15 mouse cellular contexts compared by ENCODE assay signal in the genomic region with DNA sequence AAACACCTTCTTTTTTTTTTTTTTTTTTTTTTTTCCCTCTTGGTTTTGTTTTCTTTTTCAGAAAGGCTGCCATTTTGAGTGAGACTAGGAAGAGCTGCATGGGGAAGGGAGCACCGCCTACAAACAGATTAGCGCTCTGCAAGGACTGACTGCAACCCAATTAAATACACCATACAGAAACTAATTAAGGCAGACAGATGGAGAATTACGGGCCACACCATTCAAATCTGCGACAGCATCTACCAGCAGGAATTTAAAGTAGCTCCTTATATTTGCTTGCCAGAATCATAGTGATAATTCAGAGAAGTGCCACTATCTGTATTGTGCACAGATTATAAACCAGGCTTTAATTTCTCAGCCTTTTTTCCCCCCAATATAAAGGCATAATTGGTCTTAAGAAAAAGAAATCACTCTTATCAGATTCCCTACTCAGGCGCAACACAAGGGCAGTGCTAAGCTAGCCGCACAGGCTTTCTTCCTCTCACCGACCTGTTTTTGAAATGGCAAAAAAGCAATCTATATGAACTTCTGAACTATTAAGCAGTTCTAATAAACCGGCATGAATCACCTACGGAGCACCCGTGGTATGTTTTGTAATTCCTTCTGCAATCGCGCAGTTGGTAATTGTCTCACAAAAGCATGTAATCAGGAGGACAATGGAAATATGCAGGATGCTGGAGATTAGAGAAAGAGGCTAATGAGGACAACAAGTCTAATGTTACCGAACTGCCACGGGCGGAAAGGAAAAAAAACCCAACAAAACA.
DNase-seq lines count a peak whose midpoint lies in the region; ATAC-seq and TF ChIP-seq lines count a peak whose summit lies in the region.
"Had no signal": no experiment of that assay in that cellular context is flagged by ENCODE, and none has a peak within 500 bp of the region (broad histone marks: within the 10 kb centered on the region; RNA-seq: fewer than 3 reads in every experiment).

No protein-coding gene starts in this region.

- H3K27ac ChIP-seq in forebrain, embryonic 12.5 days: peak overlapping the region; percentile 68
- H3K27ac ChIP-seq in stomach, postnatal 0 days (replicated peaks): no peak overlapping the region
- H3K27ac ChIP-seq: embryonic facial prominence, embryonic 15.5 days; stomach, embryonic 15.5 days had no signal

- H3K36me3 ChIP-seq in forebrain, embryonic 12.5 days (replicated peaks): no peaks in the 10 kb centered on the region; the same call in 1 of the 2 replicates
- H3K36me3 ChIP-seq in stomach, postnatal 0 days (ENCODE audit: control insufficient read depth, insufficient read depth, low read length): no peaks in the 10 kb centered on the region
- H3K36me3 ChIP-seq: embryonic facial prominence, embryonic 15.5 days; stomach, embryonic 15.5 days had no signal

- H3K4me3 ChIP-seq in forebrain, embryonic 12.5 days (replicated peaks): no peak overlapping the region
- no peak overlapping the region for H3K4me3 ChIP-seq in stomach, postnatal 0 days (ENCODE audit: low read depth, low read length)
- H3K4me3 ChIP-seq: embryonic facial prominence, embryonic 15.5 days; stomach, embryonic 15.5 days had no signal

- 7% methylated on average over 15 of the region's 15 CpGs for WGBS in forebrain, embryonic 12.5 days
- WGBS in stomach, postnatal 0 days: 83% methylated on average over 15 of the region's 15 CpGs

- peaks cover 48% of the 10 kb centered on the region for H3K27me3 ChIP-seq in forebrain, embryonic 12.5 days
- H3K27me3 ChIP-seq in stomach, postnatal 0 days (ENCODE audit: control insufficient read depth, insufficient read depth, low read length): no peaks in the 10 kb centered on the region
- H3K27me3 ChIP-seq: embryonic facial prominence, embryonic 15.5 days; stomach, embryonic 15.5 days had no signal

- TF ChIP-seq CTCF in stomach, postnatal 0 days (IDR thresholded peaks at IDR 0.05; ENCODE audit: low read depth): no peak

- DNase-seq in layer of hippocampus, adult 18-20 months (ENCODE audit: low spot score in 2 of 2): peak; percentile 59 to 83
- no peak for DNase-seq in layer of hippocampus, postnatal 25 days (ENCODE audit: extremely low spot score in 1 of 2, low spot score in 1 of 2)
- DNase-seq in R1 (ENCODE audit: low read depth, low spot score): peak; percentile 6
- peak; percentile 77 for DNase-seq in layer of hippocampus, adult 9-11 months
- no peak for DNase-seq in kidney, postnatal 25 days
- no peak for DNase-seq in adrenal gland, adult (ENCODE audit: inconsistent age in 2 of 2, low spot score in 1 of 2)
- DNase-seq in stomach, postnatal 0 days (ENCODE audit: low spot score): no peak
- DNase-seq: cerebellum, postnatal 36 days; heart, postnatal 36 days; kidney, adult 9 months; lung, adult 18-20 months had no signal

- peaks cover 15% of the 10 kb centered on the region for H3K4me1 ChIP-seq in forebrain, embryonic 12.5 days
- H3K4me1 ChIP-seq in stomach, postnatal 0 days (replicated peaks; ENCODE audit: control insufficient read depth, insufficient read depth): no peaks in the 10 kb centered on the region
- H3K4me1 ChIP-seq: embryonic facial prominence, embryonic 15.5 days; stomach, embryonic 15.5 days had no signal

- no peak overlapping the region for H3K9ac ChIP-seq in forebrain, embryonic 12.5 days
- no peak overlapping the region for H3K9ac ChIP-seq in stomach, postnatal 0 days (ENCODE audit: low read length)
- H3K9ac ChIP-seq: embryonic facial prominence, embryonic 15.5 days; stomach, embryonic 15.5 days had no signal

- H3K4me2 ChIP-seq in forebrain, embryonic 12.5 days: peak overlapping the region; percentile 32
- no peak overlapping the region for H3K4me2 ChIP-seq in stomach, postnatal 0 days (replicated peaks; ENCODE audit: low read depth)
- H3K4me2 ChIP-seq: embryonic facial prominence, embryonic 15.5 days; stomach, embryonic 15.5 days had no signal

- no peak for TF ChIP-seq EP300 in stomach, postnatal 0 days (optimal IDR thresholded peaks at IDR 0.05)

- peak; percentile 89 for ATAC-seq in forebrain, embryonic 12.5 days (ENCODE audit: low FRiP score)
- no peak for ATAC-seq in stomach, postnatal 0 days (ENCODE audit: low FRiP score, low TSS enrichment)
- ATAC-seq: CD4-positive, CD25-positive, alpha-beta regulatory T cell, adult 4 months had no signal

- no peaks in the 10 kb centered on the region for H3K9me3 ChIP-seq in forebrain, embryonic 12.5 days
- no peaks in the 10 kb centered on the region for H3K9me3 ChIP-seq in stomach, postnatal 0 days (ENCODE audit: control insufficient read depth, low read length)
- H3K9me3 ChIP-seq: embryonic facial prominence, embryonic 15.5 days; stomach, embryonic 15.5 days had no signal

Comparison
In these comparisons a context has a peak if more than half of its experiments do, and no peak if none do; other contexts are left out.
1. DNase-seq: peak in layer of hippocampus, adult 18-20 months (2 of 2), R1 (single experiment) and layer of hippocampus, adult 9-11 months (single experiment); none in layer of hippocampus, postnatal 25 days (0 of 2), kidney, postnatal 25 days (0 of 2), adrenal gland, adult (0 of 2) and stomach, postnatal 0 days (single experiment).